ENCODE assay signal across 9 mouse cellular contexts in the genomic region with DNA sequence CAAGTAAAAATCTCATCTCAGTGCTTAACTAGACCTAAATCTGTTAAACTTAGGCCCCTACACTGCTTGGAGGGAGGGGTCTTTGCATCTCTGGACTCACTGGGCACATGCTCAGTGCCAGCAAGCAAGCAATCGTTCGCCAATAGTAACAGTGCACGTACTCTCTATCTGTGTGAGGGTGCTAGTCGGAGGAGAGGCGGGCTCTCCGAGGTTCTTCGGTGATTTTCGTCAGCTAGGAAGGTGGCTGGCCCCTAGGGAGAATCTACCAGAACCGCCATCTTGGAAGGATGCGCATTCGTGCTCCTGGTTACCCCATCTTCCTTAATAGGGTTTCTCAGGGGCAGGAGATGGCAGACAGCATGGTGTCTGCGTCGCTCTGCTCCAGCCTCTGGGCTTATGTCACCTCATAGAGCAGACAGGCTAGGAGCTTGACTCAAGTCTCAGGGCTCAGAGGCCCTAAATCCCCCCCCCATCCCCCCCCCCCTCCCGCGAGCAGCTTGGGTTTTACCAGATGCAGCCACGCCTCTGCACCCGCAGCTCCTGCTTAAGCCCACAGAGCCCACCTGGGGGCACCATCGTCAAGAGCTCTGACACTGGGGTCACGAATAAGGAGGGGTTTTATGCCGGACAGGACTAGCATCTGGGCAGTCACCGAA. TPM values are rescaled to one million over a fixed set of nuclear protein-coding genes. Genes with fewer than 3 reads are reported as not detected.
DNase-seq lines count a peak whose midpoint lies in the region; ATAC-seq and TF ChIP-seq lines count a peak whose summit lies in the region.
"Had no signal": no experiment of that assay in that cellular context is flagged by ENCODE, and none has a peak within 500 bp of the region (broad histone marks: within the 10 kb centered on the region; RNA-seq: fewer than 3 reads in every experiment).

No protein-coding gene starts in this region.

- TF ChIP-seq EP300 in liver, postnatal 0 days (IDR thresholded peaks at IDR 0.05; ENCODE audit: low read depth): no peak

- peak overlapping the region; percentile 74 for H3K4me2 ChIP-seq in liver, postnatal 0 days (ENCODE audit: low read depth, low read length)
- peak overlapping the region; percentile 43 for H3K4me2 ChIP-seq in neural tube, embryonic 14.5 days (ENCODE audit: low read depth, low read length)

- peak overlapping the region; percentile 81 for H3K9ac ChIP-seq in ES-E14 (ENCODE audit: insufficient read depth, low read depth, low read length, poor library complexity, severe bottlenecking)
- H3K9ac ChIP-seq in liver, postnatal 0 days (replicated peaks): peak overlapping the region; percentile 3; the same call in 1 of the 2 replicates
- H3K9ac ChIP-seq in neural tube, embryonic 14.5 days (replicated peaks; ENCODE audit: low read depth, low read length): peak overlapping the region; percentile 68

- DNase-seq in ES-E14 (ENCODE audit: low read depth, low spot score): peak; percentile 40
- peak; percentile 89 for DNase-seq in cerebellum, adult 9-10 months
- DNase-seq in frontal cortex, adult 2 months (ENCODE audit: extremely low spot score in 1 of 2, low spot score in 1 of 2): peak; percentile 81 to 85
- peak; percentile 77 to 91 for DNase-seq in layer of hippocampus, adult 2 months (ENCODE audit: low spot score in 2 of 2)
- peak; percentile 59 for DNase-seq in liver, postnatal 0 days
- peak; percentile 88 for DNase-seq in telencephalon, adult 2 months (ENCODE audit: low read depth, low spot score)

- peaks cover 1% of the 10 kb centered on the region in 2 experiments; a peak in 1 of 4 replicates for H3K4me1 ChIP-seq in ES-E14 (ENCODE audit: control insufficient read depth in 2 of 2, insufficient read depth in 2 of 2, low read length in 2 of 2, poor library complexity in 1 of 2)
- no peaks in the 10 kb centered on the region for H3K4me1 ChIP-seq in liver, postnatal 0 days (ENCODE audit: insufficient read depth)
- no peaks in the 10 kb centered on the region for H3K4me1 ChIP-seq in neural tube, embryonic 14.5 days (ENCODE audit: control insufficient read depth, insufficient read depth, low read length)

- no peaks in the 10 kb centered on the region for H3K9me3 ChIP-seq in ES-E14 (ENCODE audit: control insufficient read depth, insufficient read depth, low read depth, low read length)
- H3K9me3 ChIP-seq in liver, postnatal 0 days (ENCODE audit: low read length): no peaks in the 10 kb centered on the region
- no peaks in the 10 kb centered on the region for H3K9me3 ChIP-seq in neural tube, embryonic 14.5 days (ENCODE audit: control insufficient read depth, low read length)

- no peaks in the 10 kb centered on the region for H3K27me3 ChIP-seq in liver, postnatal 0 days (ENCODE audit: insufficient read depth, low read length)
- no peaks in the 10 kb centered on the region for H3K27me3 ChIP-seq in neural tube, embryonic 14.5 days (ENCODE audit: control insufficient read depth, insufficient read depth, low read length)

- no peak for TF ChIP-seq CTCF in layer of hippocampus, adult 2 months (conservative IDR thresholded peaks at IDR 0.05)
- 0 out of 2 replicates have a peak, but pooled peaks have one; percentile 26 for TF ChIP-seq CTCF in liver, postnatal 0 days (IDR thresholded peaks at IDR 0.05; ENCODE audit: low read depth)

- in situ Hi-C loops in ES-E14 (cut with MboI; ENCODE audit: low sequenced_read_pairs in 2 of 2, unreplicated experiment in 2 of 2): no loop called here

- WGBS in liver, postnatal 0 days (ENCODE audit: insufficient replicate concordance): 15% methylated on average over 19 of the region's 21 CpGs
- WGBS in neural tube, embryonic 14.5 days: 12% methylated on average over 18 of the region's 21 CpGs

- peak overlapping the region; percentile 76 to 85 for H3K4me3 ChIP-seq in ES-E14 (ENCODE audit: insufficient read depth in 1 of 2, low read depth in 1 of 2, low read length in 2 of 2, poor library complexity in 1 of 2, severe bottlenecking in 1 of 2)
- H3K4me3 ChIP-seq in layer of hippocampus, adult 2 months: peak overlapping the region; percentile 59
- H3K4me3 ChIP-seq in liver, postnatal 0 days (ENCODE audit: low read depth, low read length): peak overlapping the region; percentile 36
- peak overlapping the region; percentile 39 for H3K4me3 ChIP-seq in neural tube, embryonic 14.5 days (ENCODE audit: low read depth, low read length)

- peak overlapping the region; percentile 81 for H3K27ac ChIP-seq in ES-E14 (ENCODE audit: insufficient read depth, low read depth, low read length, poor library complexity, severe bottlenecking)
- H3K27ac ChIP-seq in layer of hippocampus, adult 2 months: peak overlapping the region; percentile 93
- peak overlapping the region; percentile 60 for H3K27ac ChIP-seq in liver, postnatal 0 days (ENCODE audit: low read depth)
- H3K27ac ChIP-seq in neural tube, embryonic 14.5 days (ENCODE audit: low read depth, low read length): peak overlapping the region; percentile 93

- H3K36me3 ChIP-seq in ES-E14 (ENCODE audit: control insufficient read depth, insufficient read depth, low read length, poor library complexity, severe bottlenecking): no peaks in the 10 kb centered on the region; the same call in 1 of the 2 replicates
- no peaks in the 10 kb centered on the region for H3K36me3 ChIP-seq in liver, postnatal 0 days (replicated peaks; ENCODE audit: insufficient read depth, low read length)
- no peaks in the 10 kb centered on the region for H3K36me3 ChIP-seq in neural tube, embryonic 14.5 days (ENCODE audit: control insufficient read depth, insufficient read depth, low read length)

- peak; percentile 97 to 98 for ATAC-seq in hematopoietic stem cell, adult 5-6 weeks (replicated peaks in 1 of 2; ENCODE audit: insufficient read depth in 1 of 2, low FRiP score in 2 of 2, low TSS enrichment in 1 of 2, low read depth in 1 of 2, poor library complexity in 2 of 2, severe bottlenecking in 2 of 2)
- ATAC-seq in liver, postnatal 0 days: peak; percentile 96
- ATAC-seq in neural tube, embryonic 14.5 days (ENCODE audit: low read depth): peak; percentile 99
- ATAC-seq: Patski had no signal

TF ChIP-seq in ES-E14, 5 proteins besides CTCF, POLR2A, EP300 and RAD21:
- TF ChIP-seq MAFK (IDR thresholded peaks at IDR 0.05; ENCODE audit: insufficient read depth, low read depth, low read length) (no peak), ZNF384 (IDR thresholded peaks at IDR 0.05; ENCODE audit: low read depth, low read length) (no peak), ZC3H11A (IDR thresholded peaks at IDR 0.05; ENCODE audit: borderline replicate concordance, low read depth, low read length) (no peak), HCFC1 (IDR thresholded peaks at IDR 0.05; ENCODE audit: borderline replicate concordance, insufficient read depth, low read length) (no peak), CHD2 (IDR thresholded peaks at IDR 0.05; ENCODE audit: low read depth, low read length) (no peak)

RNA-seq across cellular contexts. Expression of a gene that starts 0.7 kb away (rescaled TPM):
- 81.8 and 93.1 TPM in 2 replicates for total RNA-seq in ES-E14 (2012; rRNA removed)
- polyA plus RNA-seq in frontal cortex, adult 2 months (2012; rRNA removed): 232 and 257 TPM in 2 replicates
- 38.7 and 51.7 TPM in 2 replicates for total RNA-seq in hematopoietic stem cell, adult 5-6 weeks (2017)
- total RNA-seq in layer of hippocampus, adult 2 months (2021): 100 to 1,000 TPM; 180 to 199 TPM
- 36.1 and 37.5 TPM in 2 replicates for polyA plus RNA-seq in liver, postnatal 0 days (2015; fragmentation: Nextera tagmentation; extraction: Ambion mirVana)
- polyA plus RNA-seq in neural tube, embryonic 14.5 days (2014; fragmentation: Nextera tagmentation; extraction: Ambion mirVana): 334 and 400 TPM in 2 replicates

Comparison
In these comparisons a context has a peak if more than half of its experiments do, and no peak if none do; other contexts are left out.
1. Peak in every context shown above with its lines: DNase-seq, ATAC-seq, H3K4me3 ChIP-seq and H3K27ac ChIP-seq.
2. H3K9ac ChIP-seq: peak in every context shown above with its lines; median percentile 81 in ES-E14; 68 in neural tube, embryonic 14.5 days; 3 in liver, postnatal 0 days.